Mouse (Mus musculus): ENCODE data around the gene Enpp5. TPM values are rescaled to one million over a fixed set of nuclear protein-coding genes. Genes with fewer than 3 reads are reported as not detected.
A peak's percentile ranks its signal among the peaks of the same experiment; 100 is the strongest.

Enpp5 gene
- total RNA-seq (2014; rRNA removed) (119 and 133 TPM in 2 replicates), polyA plus RNA-seq (2015; fragmentation: Nextera tagmentation; extraction: Ambion mirVana) (96.2 and 113 TPM in 2 replicates)

GRCm38 (mm10) chr17:44078631-44079350 lies at the start of gene Enpp5:
Gene Enpp5 (plus strand): TSS chr17:44078813.
- TF ChIP-seq CTCF (IDR thresholded peaks at IDR 0.05; ENCODE audit: low read depth), result peak; percentile 5; the same call in 1 of the 2 replicates
- Histone ChIP-seq H3K27ac (peak within 1 kb of the TSS; percentile 93), H3K4me3 (ENCODE audit: low read length) (peak within 1 kb of the TSS; percentile 62), H3K4me1 (ENCODE audit: insufficient read depth, low read length) (no peaks in the 10 kb centered on the region; the same call in 1 of the 2 replicates), H3K36me3 (ENCODE audit: insufficient read depth, low read length) (peaks cover 8% of the 10 kb centered on the region; the same call in 1 of the 2 replicates), H3K9ac (replicated peaks; ENCODE audit: low read length) (peak within 1 kb of the TSS; percentile 81), H3K4me2 (ENCODE audit: low read depth, low read length) (peak within 1 kb of the TSS; percentile 82), H3K27me3 (ENCODE audit: insufficient read depth, low read length) (no peaks in the 10 kb centered on the region), H3K9me3 (ENCODE audit: low read length) (no peaks in the 10 kb centered on the region)
- under 1% methylated on average over 31 of the region's 31 CpGs for whole genome bisulfite sequencing
- ATAC-seq (peak; percentile 98), DNase-seq (ENCODE audit: low spot score) (peak; percentile 95)

GRCm38 (mm10) chr17:44029616-44030015 lies 49.0 kb upstream of the Enpp5 start:
- 51% methylated on average over 5 of the region's 5 CpGs for WGBS
- H3K27ac ChIP-seq, result no peak overlapping the region

GRCm38 (mm10) chr17:44030776-44031587 lies 47.6 kb upstream of the Enpp5 start:
- peak; percentile 57 for ATAC-seq
- Histone ChIP-seq H3K4me2 (ENCODE audit: low read depth, low read length) (no peak overlapping the region), H3K4me1 (ENCODE audit: insufficient read depth, low read length) (peaks cover 10% of the 10 kb centered on the region), H3K36me3 (ENCODE audit: insufficient read depth, low read length) (no peaks in the 10 kb centered on the region), H3K4me3 (ENCODE audit: low read length) (no peak overlapping the region), H3K27ac (peak overlapping the region; percentile 51; the same call in 1 of the 2 replicates), H3K9me3 (ENCODE audit: low read length) (no peaks in the 10 kb centered on the region), H3K27me3 (ENCODE audit: insufficient read depth, low read length) (no peaks in the 10 kb centered on the region), H3K9ac (replicated peaks; ENCODE audit: low read length) (no peak overlapping the region)
- peak; percentile 30 for DNase-seq (ENCODE audit: low spot score)
- TF ChIP-seq CTCF (IDR thresholded peaks at IDR 0.05; ENCODE audit: low read depth), result no peak
- 32% methylated on average over 3 of the region's 3 CpGs for WGBS

More at GRCm38 (mm10) chr17:44029616-44030015, 49.0 kb upstream of the Enpp5 start:
- peaks cover 10% of the 10 kb centered on the region for H3K4me1 ChIP-seq (ENCODE audit: insufficient read depth, low read length)
- ATAC-seq, result no peak
- H3K36me3 ChIP-seq (ENCODE audit: insufficient read depth, low read length), result no peaks in the 10 kb centered on the region
- H3K4me2 ChIP-seq (ENCODE audit: low read depth, low read length), result no peak overlapping the region
- H3K9ac ChIP-seq (replicated peaks; ENCODE audit: low read length), result no peak overlapping the region
- no peak overlapping the region for H3K4me3 ChIP-seq (ENCODE audit: low read length)
- no peaks in the 10 kb centered on the region for H3K9me3 ChIP-seq (ENCODE audit: low read length)
- H3K27me3 ChIP-seq (ENCODE audit: insufficient read depth, low read length), result no peaks in the 10 kb centered on the region
- TF ChIP-seq CTCF (IDR thresholded peaks at IDR 0.05; ENCODE audit: low read depth), result no peak
- no peak for DNase-seq (ENCODE audit: low spot score)

GRCm38 (mm10) chr17:44035005-44035404 lies 43.6 kb upstream of the Enpp5 start:
- no peak for ATAC-seq
- Histone ChIP-seq H3K9me3 (ENCODE audit: low read length) (no peaks in the 10 kb centered on the region), H3K4me2 (ENCODE audit: low read depth, low read length) (no peak overlapping the region), H3K27ac (no peak overlapping the region), H3K4me1 (ENCODE audit: insufficient read depth, low read length) (peaks cover 10% of the 10 kb centered on the region), H3K36me3 (ENCODE audit: insufficient read depth, low read length) (no peaks in the 10 kb centered on the region; the same call in 1 of the 2 replicates), H3K27me3 (ENCODE audit: insufficient read depth, low read length) (no peaks in the 10 kb centered on the region), H3K9ac (replicated peaks; ENCODE audit: low read length) (no peak overlapping the region), H3K4me3 (ENCODE audit: low read length) (no peak overlapping the region)
- TF ChIP-seq CTCF (IDR thresholded peaks at IDR 0.05; ENCODE audit: low read depth), result no peak
- WGBS, result 96% methylated on average over 1 of the region's 1 CpGs
- DNase-seq (ENCODE audit: low spot score), result no peak

- H3K4me1 ChIP-seq (ENCODE audit: insufficient read depth, low read length), result no peaks in the 10 kb centered on the region
- H3K9ac ChIP-seq (replicated peaks; ENCODE audit: low read length), result no peak overlapping the region
- H3K4me3 ChIP-seq (ENCODE audit: low read length), result no peak overlapping the region
- DNase-seq (ENCODE audit: low spot score), result peak; percentile 84
- ATAC-seq, result peak; percentile 51; the same call in 1 of the 2 replicates
- H3K27ac ChIP-seq, result no peak overlapping the region
- H3K4me2 ChIP-seq (ENCODE audit: low read depth, low read length), result no peak overlapping the region
- WGBS, result 51% methylated on average over 9 of the region's 9 CpGs
- no peaks in the 10 kb centered on the region; the same call in 1 of the 2 replicates for H3K36me3 ChIP-seq (ENCODE audit: insufficient read depth, low read length)
- TF ChIP-seq CTCF (IDR thresholded peaks at IDR 0.05; ENCODE audit: low read depth), result peak; percentile 77
- H3K27me3 ChIP-seq (ENCODE audit: insufficient read depth, low read length), result no peaks in the 10 kb centered on the region
- no peaks in the 10 kb centered on the region for H3K9me3 ChIP-seq (ENCODE audit: low read length)
These were observed 40.0 kb upstream of the Enpp5 start for GRCm38 (mm10) chr17:44038656-44039055.

GRCm38 (mm10) chr17:44040449-44040848 lies 38.2 kb upstream of the Enpp5 start:
- no peak overlapping the region for H3K9ac ChIP-seq (replicated peaks; ENCODE audit: low read length)
- 97% methylated on average over 2 of the region's 2 CpGs for WGBS
- no peaks in the 10 kb centered on the region; the same call in 1 of the 2 replicates for H3K36me3 ChIP-seq (ENCODE audit: insufficient read depth, low read length)
- no peak overlapping the region for H3K4me3 ChIP-seq (ENCODE audit: low read length)
- no peak overlapping the region for H3K4me2 ChIP-seq (ENCODE audit: low read depth, low read length)
- no peak overlapping the region for H3K27ac ChIP-seq
- no peak for ATAC-seq
- no peaks in the 10 kb centered on the region for H3K9me3 ChIP-seq (ENCODE audit: low read length)
- no peaks in the 10 kb centered on the region for H3K4me1 ChIP-seq (ENCODE audit: insufficient read depth, low read length)
- no peak for TF ChIP-seq CTCF (IDR thresholded peaks at IDR 0.05; ENCODE audit: low read depth)
- H3K27me3 ChIP-seq (ENCODE audit: insufficient read depth, low read length), result no peaks in the 10 kb centered on the region
- no peak for DNase-seq (ENCODE audit: low spot score)
